Mouse (Mus musculus) lung, embryonic 14.5 days (tissue): ENCODE results near the gene Arhgap6. TPM values are rescaled to one million over a fixed set of nuclear protein-coding genes. Genes with fewer than 3 reads are reported as not detected.

Experiments used
- ATAC-seq: fragments of 200-750 bp; cut with Nextera tagmentation; 2 replicates; pipeline ENCODE4 v1.8.0; 2017; ENCODE audit warnings: mild to moderate bottlenecking, moderate TSS enrichment, moderate library complexity; ENCODE audit not compliant: insufficient read depth
- DNase-seq: peaks from one replicate; pipeline ENCODE4 v3.0.0-alpha.2; 2015
- H3K27ac ChIP-seq: fragments of 300-500 bp; sonication (generic); 2 replicates; pipeline ENCODE4 v1.5.1; 2014; ENCODE audit warnings: low read depth, mild to moderate bottlenecking, moderate library complexity
- H3K27me3 ChIP-seq: fragments of 300-500 bp; sonication (generic); 2 replicates; pipeline ENCODE4 v1.6.1; 2014; ENCODE audit warnings: low read length, control low read depth; ENCODE audit not compliant: insufficient read depth
- H3K36me3 ChIP-seq: fragments of 300-500 bp; sonication (generic); 2 replicates; pipeline ENCODE4 v1.6.1; 2014; ENCODE audit warnings: control low read depth; ENCODE audit not compliant: insufficient read depth
- H3K4me1 ChIP-seq: fragments of 300-500 bp; sonication (generic); 2 replicates; pipeline ENCODE4 v1.6.1; 2014; ENCODE audit warnings: antibody characterized with exemption, control low read depth; ENCODE audit not compliant: insufficient read depth
- H3K4me2 ChIP-seq: fragments of 300-500 bp; sonication (generic); 2 replicates; pipeline ENCODE4 v1.6.1; 2014; ENCODE audit warnings: mild to moderate bottlenecking
- H3K4me3 ChIP-seq: fragments of 300-500 bp; sonication (generic); 2 replicates; pipeline ENCODE4 v1.5.1; 2014; ENCODE audit warnings: low read depth, low read length
- H3K9ac ChIP-seq: fragments of 300-500 bp; sonication (generic); 2 replicates; pipeline ENCODE4 v1.6.1; 2014
- H3K9me3 ChIP-seq: fragments of 300-500 bp; sonication (generic); 2 replicates; pipeline ENCODE4 v1.6.1; 2016; ENCODE audit warnings: low read depth, low read length, control low read depth
- CTCF ChIP-seq: IDR thresholded peaks from 2 replicates; pipeline ENCODE4 v1.5.1; 2016; ENCODE audit warnings: antibody characterized with exemption, low read depth
- WGBS: fragments of 180-500 bp; shearing (Covaris S2); extraction: QIAGEN DNeasy Blood & Tissue Kit; methylation state at CpG from one replicate; pipeline ENCODE4 v1.1.7; 2014; 5-methylcytosine and 5-hydroxymethylcytosine counted together
- polyA plus RNA-seq: library from polyadenylated mRNA; unstranded; fragments of >200 nt; fragmentation: Nextera tagmentation; extraction: Ambion mirVana; gene quantifications from 2 replicates; pipeline ENCODE4 v1.2.1, GENCODE M21; 2014

Gene Arhgap6
- polyA plus RNA-seq, 1 experiment from 2014 or later = 21.7 TPM

DNA sequence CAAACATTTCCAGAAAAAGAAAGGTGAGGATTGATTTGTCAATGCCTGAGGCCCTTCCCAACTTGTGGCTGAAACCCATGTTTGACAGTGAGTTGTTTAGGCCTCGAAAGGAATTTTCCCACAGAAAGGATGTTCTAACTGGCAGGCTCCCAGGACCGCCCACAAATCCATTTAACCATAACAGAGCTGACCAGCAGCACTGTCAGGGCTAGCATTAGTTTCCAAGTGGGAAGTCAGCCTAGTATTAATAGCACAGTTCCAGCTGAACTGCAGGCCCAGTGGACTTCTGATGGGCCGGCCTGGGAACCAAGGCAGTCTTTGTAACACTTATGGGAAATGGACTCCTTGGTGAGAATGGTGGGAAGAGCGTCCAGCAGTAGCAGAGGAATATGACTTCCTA lies 317.8 kb downstream of the Arhgap6 start:
- Histone ChIP-seq H3K27ac (no peak overlapping the region), H3K9me3 (no peaks in the 10 kb centered on the region), H3K4me2 (no peak overlapping the region), H3K4me3 (no peak overlapping the region), H3K27me3 (no peaks in the 10 kb centered on the region), H3K9ac (no peak overlapping the region), H3K4me1 (no peaks in the 10 kb centered on the region), H3K36me3 (no peaks in the 10 kb centered on the region)
- DNase-seq = peak; percentile 86
- WGBS = 45% methylated on average over 4 of the region's 4 CpGs
- peak; percentile 94 for ATAC-seq
- no peak for TF ChIP-seq CTCF

DNA sequence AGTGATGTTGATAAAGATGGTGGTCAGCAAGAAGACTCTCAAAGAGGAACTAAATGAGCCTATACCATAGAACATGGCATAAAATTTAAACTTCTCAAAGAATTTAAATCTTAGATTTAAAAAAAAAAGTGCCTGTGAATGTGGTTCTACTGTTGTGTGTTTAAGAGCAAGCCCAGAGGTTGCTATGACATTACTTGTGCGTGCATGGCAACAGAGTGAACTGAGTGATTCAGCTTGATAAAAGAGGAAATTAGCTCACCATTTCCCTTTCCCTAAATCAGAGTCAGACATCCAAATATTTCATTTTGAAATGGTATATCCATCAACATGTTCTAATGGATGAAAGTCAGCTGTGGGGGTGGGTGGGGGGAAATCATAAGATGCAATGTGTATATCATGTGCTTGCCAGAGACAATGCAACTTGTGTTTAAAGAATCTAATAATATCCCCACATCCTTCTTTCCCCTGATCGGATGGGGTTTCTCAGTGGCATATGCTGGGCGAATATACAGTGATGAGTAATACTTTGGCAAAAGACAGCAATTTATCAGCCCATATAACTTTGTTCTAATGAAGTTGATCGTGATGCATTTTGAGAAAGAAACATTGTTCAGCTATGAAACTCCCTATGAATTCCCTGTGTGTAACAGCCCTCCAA lies 328.3 kb downstream of the Arhgap6 start:
- peak; percentile 37 for DNase-seq
- 55% methylated on average over 4 of the region's 4 CpGs for WGBS
- no peak overlapping the region for H3K9ac ChIP-seq

DNA sequence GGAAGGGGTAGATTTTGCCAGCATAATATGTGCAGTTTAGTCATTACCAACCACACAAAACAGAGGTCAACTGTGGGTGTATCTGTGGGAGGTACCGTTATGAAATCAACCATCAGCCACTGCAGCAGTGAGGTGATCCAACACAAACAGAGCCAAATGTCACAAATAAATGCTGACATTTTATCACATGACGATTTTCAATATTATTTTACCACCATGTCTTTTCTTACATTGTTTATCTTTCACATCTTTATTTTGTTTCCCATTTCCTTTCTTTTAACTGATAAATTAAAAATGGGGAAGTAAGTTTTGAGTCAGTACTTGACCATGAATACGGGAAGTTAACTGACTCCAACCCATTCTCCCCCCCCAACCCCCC lies 328.9 kb downstream of the Arhgap6 start:
- 51% methylated on average over 3 of the region's 3 CpGs for WGBS

More for the DNA sequence above, 328.3 kb downstream of the Arhgap6 start:
- Histone ChIP-seq H3K9me3 (no peaks in the 10 kb centered on the region), H3K27me3 (no peaks in the 10 kb centered on the region), H3K4me3 (no peak overlapping the region), H3K27ac (no peak overlapping the region), H3K36me3 (no peaks in the 10 kb centered on the region), H3K4me2 (no peak overlapping the region), H3K4me1 (no peaks in the 10 kb centered on the region)
- TF ChIP-seq CTCF = no peak
- ATAC-seq = peak; percentile 47; the same call in 1 of the 2 replicates

DNA sequence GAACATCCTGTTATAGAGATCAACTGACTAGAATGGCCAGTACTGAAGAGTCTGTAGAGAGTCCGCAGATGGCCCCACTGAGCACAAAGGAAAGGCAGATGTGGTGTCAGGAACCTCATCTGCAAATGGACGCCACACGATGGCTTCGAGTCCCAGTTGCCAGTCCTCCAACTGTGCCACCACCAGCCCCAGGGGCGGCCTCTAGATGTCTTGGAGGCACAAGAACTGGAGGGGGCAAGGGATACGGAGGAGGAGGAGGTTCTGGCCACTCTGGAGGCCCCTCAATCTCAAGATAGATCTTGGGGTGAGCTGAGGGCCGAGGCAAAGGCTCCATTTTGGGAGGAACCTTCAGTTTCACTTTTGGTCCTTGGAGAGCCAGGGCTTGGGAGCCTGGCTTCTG lies 344.9 kb downstream of the Arhgap6 start:
- no peak for TF ChIP-seq CTCF
- ATAC-seq = no peak
- 94% methylated on average over 7 of the region's 7 CpGs for WGBS

More for the DNA sequence above, 328.9 kb downstream of the Arhgap6 start:
- no peak overlapping the region for H3K4me3 ChIP-seq
- no peak for TF ChIP-seq CTCF
- H3K4me1 ChIP-seq = no peaks in the 10 kb centered on the region
- peak; percentile 47; the same call in 1 of the 2 replicates for ATAC-seq
- no peaks in the 10 kb centered on the region for H3K9me3 ChIP-seq
- no peak overlapping the region for H3K27ac ChIP-seq
- H3K9ac ChIP-seq = no peak overlapping the region
- no peaks in the 10 kb centered on the region for H3K36me3 ChIP-seq
- no peak overlapping the region for H3K4me2 ChIP-seq
- DNase-seq = no peak
- H3K27me3 ChIP-seq = no peaks in the 10 kb centered on the region

DNA sequence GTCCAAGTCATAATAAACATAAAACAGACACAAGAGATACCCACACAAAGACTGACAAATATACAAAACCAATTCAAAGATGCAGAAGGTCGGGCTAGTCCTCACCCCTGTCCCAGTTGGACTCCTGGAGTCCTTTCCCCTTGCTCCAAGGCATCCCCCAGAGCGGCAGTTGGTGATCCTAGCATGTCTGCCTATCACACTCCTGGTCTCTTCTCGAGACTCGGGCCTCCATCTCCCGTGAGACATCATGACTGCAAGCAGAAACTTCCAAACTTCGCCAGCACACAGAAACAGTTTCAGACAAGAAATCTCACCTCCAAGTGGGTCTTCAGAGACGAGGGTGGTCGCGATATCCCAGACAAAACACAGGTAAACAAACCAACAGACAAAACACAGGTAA lies 345.6 kb downstream of the Arhgap6 start:
- no peaks in the 10 kb centered on the region for H3K27me3 ChIP-seq
- no peak for TF ChIP-seq CTCF
- H3K9me3 ChIP-seq = no peaks in the 10 kb centered on the region
- H3K4me3 ChIP-seq = no peak overlapping the region
- H3K9ac ChIP-seq = no peak overlapping the region
- no peak overlapping the region for H3K27ac ChIP-seq
- no peaks in the 10 kb centered on the region for H3K36me3 ChIP-seq
- no peaks in the 10 kb centered on the region for H3K4me1 ChIP-seq
- no peak for DNase-seq
- H3K4me2 ChIP-seq = no peak overlapping the region
- no peak for ATAC-seq
- 90% methylated on average over 9 of the region's 9 CpGs for WGBS

More for the DNA sequence above, 344.9 kb downstream of the Arhgap6 start:
- H3K27me3 ChIP-seq = no peaks in the 10 kb centered on the region
- no peaks in the 10 kb centered on the region for H3K4me1 ChIP-seq
- no peaks in the 10 kb centered on the region for H3K9me3 ChIP-seq
- no peak for DNase-seq
- no peak overlapping the region for H3K4me3 ChIP-seq
- H3K36me3 ChIP-seq = no peaks in the 10 kb centered on the region
- H3K4me2 ChIP-seq = no peak overlapping the region
- H3K9ac ChIP-seq = no peak overlapping the region
- H3K27ac ChIP-seq = no peak overlapping the region

DNA sequence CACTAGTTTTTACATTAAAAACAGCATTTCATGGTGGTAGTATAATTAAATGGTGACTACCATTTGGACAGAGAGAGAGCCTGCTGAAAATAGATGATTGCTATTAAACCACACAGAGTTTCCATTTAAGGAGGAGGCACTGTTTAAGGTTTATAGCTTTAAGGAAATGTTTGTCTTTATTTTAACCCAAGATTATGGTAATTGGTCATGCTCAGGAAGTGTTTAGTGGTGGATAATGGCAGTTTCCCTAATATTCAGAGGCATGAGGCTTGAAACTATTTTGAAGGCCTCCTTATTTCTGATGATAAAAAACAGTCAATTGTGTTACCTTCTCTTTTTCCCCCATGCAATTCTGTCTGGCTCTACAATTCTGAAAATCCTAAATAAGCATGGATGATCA lies 358.9 kb downstream of the Arhgap6 start:
- TF ChIP-seq CTCF = no peak
- DNase-seq (no peak), ATAC-seq (no peak)
- Histone ChIP-seq H3K4me2 (no peak overlapping the region), H3K27ac (no peak overlapping the region), H3K9me3 (no peaks in the 10 kb centered on the region), H3K4me1 (no peaks in the 10 kb centered on the region), H3K36me3 (no peaks in the 10 kb centered on the region), H3K27me3 (no peaks in the 10 kb centered on the region), H3K4me3 (no peak overlapping the region), H3K9ac (no peak overlapping the region)

DNA sequence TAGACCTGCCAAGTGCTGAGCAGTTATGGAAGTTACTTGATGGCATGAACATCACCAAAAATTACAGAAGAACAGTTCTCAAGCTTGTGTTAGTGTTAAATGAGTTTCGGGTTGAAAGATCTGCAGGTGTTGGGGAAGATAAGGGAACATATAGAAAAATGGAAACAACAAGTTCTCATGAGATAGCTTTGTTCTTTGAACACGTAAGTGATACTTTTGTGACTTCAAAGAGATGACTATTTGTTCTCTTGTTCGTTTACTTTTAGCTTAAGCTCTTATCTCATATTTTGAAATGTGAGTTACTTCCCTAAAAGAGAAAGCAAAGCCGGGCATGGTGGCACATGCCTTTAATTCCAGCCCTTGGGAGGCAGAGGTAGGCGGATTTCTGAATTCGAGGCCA lies 363.5 kb downstream of the Arhgap6 start:
- Histone ChIP-seq H3K36me3 (no peaks in the 10 kb centered on the region), H3K27me3 (no peaks in the 10 kb centered on the region), H3K9ac (no peak overlapping the region), H3K4me2 (no peak overlapping the region), H3K9me3 (no peaks in the 10 kb centered on the region), H3K27ac (no peak overlapping the region), H3K4me3 (no peak overlapping the region), H3K4me1 (no peaks in the 10 kb centered on the region)
- no peak for ATAC-seq
- 63% methylated on average over 6 of the region's 6 CpGs for WGBS
- DNase-seq = no peak
- TF ChIP-seq CTCF = no peak
